Mouse (Mus musculus) c-Kit-positive CD71-positive TER-119-negative erythroid progenitor cells, embryonic 14.5 days (primary cell): Measurements from ENCODE around the gene Mrpl53.
A peak's percentile ranks its signal among the peaks of the same experiment; 100 is the strongest.

Experiments used
- DNase-seq: peaks from one replicate; pipeline ENCODE4 v3.0.0-alpha.2; 2013; ENCODE audit warnings: low read depth

Gene Mrpl53

DNA sequence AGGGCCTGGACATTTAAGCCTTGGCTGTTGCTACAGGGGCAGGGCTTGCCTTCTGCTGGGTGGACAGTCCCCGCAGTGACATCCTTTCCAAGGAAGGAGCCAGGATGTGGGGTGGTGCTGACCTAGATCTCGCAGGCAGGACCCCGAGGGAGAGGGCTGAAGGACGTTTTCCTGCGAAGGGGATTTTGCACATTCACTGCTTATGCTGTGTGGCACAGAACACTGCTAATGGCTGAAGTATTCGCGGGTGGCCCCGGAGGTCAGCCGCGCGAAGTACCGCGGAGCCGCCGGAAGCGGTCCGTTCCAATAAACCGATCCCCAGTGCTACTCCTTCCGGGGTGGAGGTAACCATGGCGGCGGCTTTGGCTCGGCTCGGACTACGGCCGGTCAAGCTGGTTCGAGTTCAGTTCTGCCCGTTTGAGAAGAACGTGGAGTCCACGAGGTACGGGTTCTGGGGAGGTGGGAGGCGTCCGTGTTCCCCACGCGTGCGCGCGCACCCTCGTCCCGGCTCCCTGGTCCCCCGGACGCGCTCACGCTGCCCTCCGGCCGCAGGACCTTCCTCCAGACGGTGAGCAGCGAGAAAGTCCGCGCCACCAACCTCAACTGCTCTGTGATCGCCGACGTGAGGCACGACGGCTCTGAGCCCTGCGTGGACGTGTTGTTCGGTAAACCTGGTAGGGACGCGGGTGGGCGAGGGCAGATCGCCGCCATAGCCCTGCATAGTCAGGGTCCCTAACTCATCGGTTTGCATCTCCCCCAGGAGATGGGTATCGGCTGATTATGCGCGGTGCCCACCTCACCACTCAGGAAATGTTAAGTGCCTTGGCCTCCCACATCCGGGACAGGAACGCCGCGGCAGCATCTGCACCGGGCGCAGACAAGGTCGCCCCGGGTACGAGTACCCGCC lies at the start of gene Mrpl53:
Gene Mrpl53, plus strand, starts transcription at position 279 of the 907 bp plus-strand sequence.
- no peak for DNase-seq

DNA sequence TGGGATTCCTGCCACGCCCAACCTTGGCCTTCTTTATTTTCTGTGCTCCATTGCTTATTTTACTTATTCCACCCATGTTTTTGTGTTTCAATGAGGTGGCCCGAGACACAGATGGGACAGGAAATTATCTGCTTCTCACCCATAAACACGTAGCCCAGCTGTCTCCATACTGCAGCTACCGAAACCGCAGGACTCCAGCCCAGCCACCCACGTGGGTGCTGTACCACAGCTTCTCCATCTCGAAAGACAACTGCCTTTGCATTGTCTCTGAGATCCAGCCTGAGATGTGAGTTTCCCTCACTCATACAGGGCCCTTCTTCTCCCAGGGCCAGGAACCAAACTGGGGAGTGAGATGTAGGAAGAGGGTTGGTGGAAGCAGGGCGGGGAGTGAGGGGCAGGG lies 42.8 kb upstream of the Mrpl53 start:
- DNase-seq: no peak

DNA sequence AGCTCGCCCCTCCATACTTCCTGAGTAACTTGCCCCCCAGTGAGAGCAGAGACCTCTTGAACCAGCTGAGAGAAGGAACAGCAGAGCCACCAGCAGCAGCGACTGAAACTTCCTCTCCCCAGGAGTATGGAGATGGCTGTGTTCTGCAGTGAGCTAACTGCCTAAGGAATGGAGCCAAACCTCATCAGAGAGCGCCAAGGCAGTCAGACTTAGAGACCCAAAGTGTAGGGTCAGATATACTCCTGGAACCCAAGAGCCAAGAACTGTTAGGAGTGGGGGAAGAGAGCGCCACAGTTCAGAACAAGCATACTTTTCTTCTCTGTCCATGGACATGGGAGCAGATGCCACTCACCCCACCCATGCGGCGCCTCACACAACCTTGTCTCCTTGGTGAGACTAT lies 42.4 kb upstream of the Mrpl53 start:
- no peak for DNase-seq

DNA sequence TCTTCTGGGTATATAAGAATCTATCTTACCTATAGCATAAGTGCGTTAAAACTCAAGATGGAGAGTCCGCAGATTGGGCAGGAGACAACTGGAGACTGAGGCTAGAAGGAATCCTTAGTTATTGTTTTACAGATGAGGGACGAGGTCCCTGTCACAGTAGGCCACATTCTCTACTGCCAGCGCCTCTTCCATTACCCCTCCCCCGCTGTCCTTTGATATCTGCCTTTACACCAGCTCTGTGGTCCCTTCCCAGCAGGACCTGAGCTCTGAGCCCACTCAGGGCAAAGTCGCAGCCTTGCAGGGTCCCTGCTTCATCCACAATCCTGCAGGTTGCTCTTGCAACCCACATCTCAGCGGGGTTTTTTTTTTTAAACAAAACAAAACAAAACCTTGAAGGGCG lies 40.6 kb upstream of the Mrpl53 start:
- no peak for DNase-seq

DNA sequence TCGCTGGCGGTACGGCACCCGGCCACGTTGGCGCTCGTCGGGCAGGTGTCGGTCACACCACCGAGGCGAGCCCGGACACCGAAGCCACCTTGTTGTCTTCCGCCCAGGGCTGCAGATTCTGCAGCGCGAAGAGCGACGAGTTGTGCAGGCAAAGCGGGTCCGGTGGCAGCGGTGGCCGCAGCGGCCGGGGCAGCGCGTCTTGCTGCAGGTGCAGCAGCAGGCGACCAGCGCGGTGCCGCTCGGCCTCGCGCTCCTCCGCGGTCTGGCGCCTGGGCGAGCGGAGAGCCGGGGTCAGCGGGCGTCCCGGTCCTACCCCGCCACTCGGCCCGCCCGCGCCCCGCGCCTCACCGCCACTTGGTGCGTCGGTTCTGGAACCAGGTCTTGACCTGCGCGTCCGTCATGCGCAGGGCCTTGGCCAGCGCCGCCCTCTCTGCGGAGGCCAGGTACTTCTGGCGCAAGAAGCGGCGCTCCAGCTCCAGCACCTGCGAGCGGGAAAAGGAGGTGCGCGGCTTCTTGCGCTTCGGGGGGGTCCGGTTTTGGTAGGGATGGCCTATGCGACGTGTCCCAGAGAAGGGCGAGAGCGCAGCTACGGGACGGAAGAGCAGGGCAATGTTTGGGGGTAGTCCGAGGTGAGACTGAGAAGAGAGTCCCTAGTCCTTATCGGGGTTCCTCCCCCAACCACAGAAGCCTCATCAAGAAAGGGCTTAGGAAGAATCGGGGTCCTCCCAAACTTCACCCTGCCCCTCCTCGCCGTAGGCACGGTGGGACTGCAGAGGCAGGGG lies 39.9 kb upstream of the Mrpl53 start:
- DNase-seq: no peak

DNA sequence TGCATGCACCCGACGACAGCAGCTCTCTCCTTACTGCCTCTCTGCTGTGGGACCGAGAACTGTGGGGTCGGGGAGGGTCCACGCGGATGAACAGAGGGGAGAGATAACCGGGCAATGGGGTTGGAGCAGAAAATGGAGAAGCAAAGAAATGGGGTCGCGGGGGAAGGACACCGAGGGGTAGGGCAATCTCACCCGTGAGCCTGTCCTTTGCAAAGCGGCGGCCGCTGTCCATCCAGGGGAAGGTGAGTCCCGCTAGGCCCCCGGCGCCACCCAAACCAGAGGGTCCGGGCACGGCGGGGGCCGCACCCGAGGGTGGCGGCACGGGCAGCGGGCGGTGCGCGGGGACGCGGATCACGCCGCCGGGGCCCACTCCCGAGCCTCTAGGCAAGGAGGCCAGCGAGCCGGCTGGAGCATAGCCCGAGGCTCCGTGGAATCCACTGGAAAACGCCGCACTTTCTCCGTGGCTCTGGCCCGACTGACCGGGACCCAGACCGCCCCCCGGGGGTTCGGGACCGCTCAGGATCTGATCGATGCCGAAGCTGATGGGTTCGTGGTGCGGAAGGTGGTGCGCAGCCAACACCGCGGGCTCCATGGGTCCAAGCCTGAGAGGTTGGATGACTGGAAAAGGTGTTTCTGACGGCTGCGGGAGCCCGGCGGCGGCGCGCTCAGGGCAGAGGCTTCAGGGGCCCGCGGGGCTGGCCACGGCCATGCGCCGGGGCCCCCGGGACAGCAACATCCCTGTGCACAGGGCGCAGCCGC lies 39.2 kb upstream of the Mrpl53 start:
- DNase-seq: no peak

DNA sequence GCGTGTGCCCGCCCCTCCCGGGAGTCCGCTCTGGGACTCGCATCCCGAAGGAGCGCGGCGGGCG lies 38.8 kb upstream of the Mrpl53 start, which contains the start of gene Tlx2:
Gene Tlx2, minus strand, starts transcription at position 47 of the 64 bp plus-strand sequence.
- DNase-seq: no peak

DNA sequence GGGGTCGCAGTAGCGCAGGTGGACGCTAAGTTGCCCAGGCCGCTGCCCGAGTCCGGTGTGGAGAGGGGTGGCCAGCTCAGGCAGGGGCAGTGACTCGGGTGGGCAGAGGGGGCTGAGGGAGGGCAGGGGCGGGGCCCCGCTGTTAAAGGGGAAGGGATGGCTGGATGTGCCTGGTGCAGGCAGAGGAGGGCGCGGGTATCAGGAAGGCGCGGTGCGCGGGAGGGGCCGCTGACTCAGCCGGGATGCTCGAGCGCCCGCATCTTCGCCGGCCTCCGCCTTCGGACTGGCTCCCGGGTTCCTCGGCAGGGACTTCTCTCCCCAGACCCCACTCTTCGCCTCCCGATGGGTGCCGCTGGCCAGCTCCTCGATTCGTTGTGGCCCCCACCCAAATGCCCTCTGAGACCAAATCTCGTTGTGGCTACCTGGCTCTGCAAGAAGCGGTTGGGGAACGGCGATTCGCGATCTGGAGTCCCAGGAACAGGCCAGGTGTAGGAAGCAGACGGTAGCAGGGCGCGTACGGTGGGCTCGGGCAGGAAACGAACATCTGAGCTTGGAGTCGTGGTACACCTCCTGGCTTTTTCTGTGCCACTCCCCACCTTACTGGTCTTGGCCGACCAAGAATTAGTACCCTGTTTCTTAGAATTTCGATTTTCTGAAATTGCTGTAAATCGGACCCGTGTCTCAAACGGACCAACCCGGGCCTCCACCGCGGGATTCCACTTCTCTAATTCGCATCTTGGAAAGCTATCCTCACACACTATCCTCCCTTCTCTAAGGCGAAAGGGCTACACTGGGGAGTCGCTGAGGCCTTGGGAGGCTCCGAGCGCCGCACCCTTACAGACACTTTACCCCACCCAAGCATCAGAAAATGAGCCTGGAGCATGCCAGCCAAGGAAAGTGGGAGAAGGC lies 38.3 kb upstream of the Mrpl53 start:
- no peak for DNase-seq

DNA sequence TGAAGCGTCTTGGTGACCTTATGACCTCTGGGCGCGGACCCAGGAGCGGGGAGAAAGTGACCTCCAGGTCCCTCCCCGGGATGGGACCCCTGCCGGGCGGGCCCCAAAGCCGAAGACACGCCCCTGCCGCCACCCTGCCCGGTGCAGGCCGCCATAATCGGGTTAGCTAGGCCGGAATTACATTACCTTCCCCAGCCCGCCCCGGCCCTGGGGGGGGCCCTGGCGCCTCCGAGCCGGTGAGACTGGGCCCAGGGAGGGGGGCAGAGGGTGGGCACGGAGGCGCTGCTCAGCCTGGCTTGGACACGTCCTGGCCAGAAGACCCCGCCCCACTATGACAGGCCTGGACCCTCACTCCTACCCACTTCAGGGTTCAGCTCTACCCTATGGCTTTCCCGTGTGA lies 37.6 kb upstream of the Mrpl53 start:
- no peak for DNase-seq

DNA sequence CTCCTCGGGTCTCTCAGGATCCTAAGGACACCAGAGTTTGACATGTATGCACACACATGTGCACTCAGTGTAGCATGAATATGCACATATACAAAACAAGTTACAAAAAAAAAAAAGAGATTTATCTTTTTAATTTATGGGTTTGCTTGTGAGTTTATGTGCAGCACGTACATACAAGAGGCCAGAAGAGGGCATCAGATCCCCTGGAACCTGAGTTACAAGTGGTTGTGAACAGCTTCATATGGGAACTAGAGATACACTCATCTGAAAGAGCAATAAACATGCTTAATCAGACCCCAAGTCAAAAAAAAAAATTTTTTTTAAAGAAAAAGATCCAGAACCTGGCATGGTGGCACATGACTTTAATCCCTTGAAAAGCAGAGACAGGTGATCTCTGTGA lies 33.9 kb upstream of the Mrpl53 start:
- no peak for DNase-seq

DNA sequence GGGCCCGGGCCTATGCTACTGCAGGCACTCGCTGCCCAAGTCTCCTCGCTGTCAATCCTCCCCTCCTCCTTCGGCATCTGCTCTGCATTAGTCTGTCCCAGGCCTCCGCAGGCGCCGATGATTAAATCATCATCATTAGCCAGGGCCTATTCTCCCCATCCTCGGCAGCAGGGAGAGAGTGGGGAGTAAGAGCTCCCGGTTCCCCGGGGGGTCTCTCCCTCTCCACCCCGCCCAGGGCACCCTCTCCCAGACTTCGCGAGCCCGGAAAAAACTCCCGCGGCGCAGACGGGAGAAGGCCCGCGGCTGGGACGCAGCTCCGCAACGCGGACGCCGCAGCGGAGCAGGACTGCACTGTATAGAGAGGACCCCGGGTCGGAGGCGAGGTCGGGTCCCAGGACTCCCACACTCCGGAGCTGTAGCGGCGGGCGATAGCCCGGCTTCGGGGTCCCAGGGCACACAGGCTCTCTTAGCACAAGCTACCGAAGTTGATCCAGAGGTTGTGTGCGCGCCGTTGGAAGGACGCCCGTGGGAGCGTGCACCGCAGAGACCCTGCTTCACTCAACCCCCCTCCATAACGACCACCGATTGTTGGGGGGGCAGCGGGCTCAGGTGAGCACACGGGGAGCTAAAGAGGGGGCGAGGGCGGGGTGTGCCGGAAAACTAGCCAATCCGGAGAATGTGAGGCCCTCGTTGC lies 31.1 kb upstream of the Mrpl53 start, which contains the start of gene Pcgf1:
Gene Pcgf1, plus strand, starts transcription at position 240 of the 694 bp plus-strand sequence.
- no peak for DNase-seq

DNA sequence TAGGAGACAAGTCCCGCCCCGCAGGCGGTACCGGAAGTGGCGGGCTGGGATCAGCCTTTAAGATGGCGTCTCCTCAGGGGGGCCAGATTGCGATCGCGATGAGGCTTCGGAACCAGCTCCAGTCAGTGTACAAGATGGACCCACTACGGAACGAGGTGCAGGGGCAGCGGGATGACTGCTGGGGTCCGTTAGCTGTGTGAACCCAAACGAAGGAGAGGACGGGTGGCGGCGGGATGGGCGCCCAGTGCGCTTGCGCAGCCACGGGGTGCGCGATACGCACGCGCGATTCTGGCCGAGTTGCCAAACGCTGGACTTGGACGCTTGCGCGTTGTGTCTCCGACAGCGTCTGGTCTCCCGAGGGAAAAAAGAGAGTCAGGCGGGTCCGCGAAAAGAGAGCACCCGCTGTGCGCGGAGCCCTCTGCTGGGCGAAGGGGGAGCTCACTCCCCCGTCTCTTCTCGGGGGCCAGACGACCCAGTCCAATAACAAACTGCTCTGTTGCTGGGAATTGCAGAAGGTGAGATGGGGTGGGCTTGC lies 30.4 kb upstream of the Mrpl53 start:
- DNase-seq: peak; percentile 98

DNA sequence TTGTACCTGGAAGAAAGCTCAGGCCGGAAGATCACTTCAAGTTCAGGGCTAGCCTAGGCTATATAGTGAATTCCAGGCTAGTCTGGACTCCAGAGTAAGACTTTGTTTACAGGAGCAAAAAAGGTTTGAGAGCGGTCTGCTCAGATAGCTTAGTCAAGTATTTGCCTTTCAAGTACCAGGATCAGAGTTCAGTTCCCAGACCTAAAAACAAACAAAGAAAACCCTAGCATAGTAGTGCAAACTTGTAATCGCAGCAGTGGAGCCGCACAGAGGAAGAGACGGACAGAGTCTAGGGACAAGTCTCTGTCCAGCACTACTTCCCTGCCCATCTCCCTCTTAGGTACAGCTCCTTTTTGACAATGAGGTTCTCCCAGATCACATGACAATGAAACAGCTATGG lies 28.6 kb upstream of the Mrpl53 start:
- no peak for DNase-seq

DNA sequence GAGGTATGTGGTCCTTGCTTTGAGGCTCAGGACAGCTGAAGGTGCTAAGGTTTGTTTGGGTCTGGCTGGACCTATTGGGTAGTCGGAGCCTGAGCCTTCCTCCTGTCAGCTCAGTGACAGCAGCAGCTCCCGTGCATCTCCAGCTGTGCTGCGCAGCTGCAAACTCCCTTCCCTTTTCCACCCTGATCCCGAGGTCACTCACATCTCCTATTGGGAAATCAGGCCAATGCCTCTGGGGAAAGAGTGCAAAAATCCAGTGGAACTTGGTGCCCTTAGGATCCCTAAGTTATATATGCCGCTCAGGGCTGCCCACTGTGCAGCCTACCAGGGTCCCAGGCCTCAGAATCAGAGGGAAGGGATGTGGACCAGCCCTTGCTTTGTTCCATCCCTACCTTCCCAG lies 25.3 kb upstream of the Mrpl53 start:
- DNase-seq: no peak

DNA sequence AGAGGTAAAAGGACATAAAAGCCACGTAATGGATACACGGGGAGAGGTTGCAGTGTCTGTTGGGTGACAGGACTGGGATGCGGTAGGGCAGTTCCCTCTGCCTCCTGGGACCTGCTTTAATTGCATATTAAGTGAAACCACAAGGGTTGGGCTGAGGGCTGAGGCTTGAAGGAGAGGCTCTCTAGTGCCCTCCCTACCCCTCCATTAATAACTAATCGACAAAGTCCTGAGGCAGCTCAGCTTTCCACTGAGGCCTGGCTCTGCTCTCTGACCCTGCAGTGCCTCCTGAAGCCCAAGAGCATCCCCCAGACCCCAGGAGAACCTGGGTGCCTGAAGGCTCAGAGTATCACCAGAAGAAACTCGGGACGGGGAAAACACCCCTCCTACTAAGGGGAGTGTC lies 24.4 kb upstream of the Mrpl53 start:
- no peak for DNase-seq

DNA sequence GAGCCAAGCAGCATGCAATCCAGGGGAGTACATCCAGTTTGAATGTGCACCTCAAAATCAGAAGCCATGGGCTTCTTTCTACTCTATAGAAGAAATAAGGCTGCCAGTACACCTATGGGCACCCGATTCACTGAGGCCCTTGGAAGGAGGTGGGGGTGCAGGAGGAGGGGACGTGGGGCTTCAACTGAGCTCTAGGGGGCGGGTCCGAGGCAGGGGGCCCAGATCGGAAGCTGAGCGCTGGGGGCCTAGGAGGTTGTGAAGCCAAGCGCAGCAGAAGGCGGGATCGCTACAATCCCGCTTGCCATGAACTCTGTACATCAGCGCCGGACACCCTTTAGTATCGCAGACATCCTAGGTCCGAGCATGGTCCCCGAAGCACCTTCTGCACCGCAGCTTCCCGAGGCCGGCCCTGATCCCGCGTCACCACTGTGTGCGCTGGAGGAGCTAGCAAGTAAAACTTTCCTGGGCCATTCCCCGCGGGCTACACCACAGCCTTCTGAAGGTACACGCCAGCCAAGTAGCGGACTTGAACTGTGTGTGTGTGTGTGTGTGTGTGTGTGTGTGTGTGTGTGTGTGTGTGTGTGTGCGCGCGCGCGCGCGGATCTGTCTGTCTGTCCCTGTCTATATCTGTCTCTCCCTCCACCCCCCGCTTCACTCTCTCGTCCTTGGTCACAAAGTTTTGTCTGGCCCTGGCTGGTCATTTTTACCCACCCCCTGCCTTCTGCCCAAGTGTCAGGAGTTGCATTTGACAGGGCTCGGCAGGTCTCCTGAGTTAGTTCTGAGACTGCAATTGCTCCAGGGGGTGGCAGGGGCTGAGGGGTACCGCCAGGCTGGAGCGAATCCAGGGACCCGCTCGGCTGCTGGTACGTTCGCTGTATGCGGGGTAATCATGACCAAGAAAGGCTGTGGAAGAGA lies 22.5 kb upstream of the Mrpl53 start, which contains the start of gene Lbx2:
Gene Lbx2, plus strand, starts transcription at position 247 of the 915 bp plus-strand sequence.
- no peak for DNase-seq

DNA sequence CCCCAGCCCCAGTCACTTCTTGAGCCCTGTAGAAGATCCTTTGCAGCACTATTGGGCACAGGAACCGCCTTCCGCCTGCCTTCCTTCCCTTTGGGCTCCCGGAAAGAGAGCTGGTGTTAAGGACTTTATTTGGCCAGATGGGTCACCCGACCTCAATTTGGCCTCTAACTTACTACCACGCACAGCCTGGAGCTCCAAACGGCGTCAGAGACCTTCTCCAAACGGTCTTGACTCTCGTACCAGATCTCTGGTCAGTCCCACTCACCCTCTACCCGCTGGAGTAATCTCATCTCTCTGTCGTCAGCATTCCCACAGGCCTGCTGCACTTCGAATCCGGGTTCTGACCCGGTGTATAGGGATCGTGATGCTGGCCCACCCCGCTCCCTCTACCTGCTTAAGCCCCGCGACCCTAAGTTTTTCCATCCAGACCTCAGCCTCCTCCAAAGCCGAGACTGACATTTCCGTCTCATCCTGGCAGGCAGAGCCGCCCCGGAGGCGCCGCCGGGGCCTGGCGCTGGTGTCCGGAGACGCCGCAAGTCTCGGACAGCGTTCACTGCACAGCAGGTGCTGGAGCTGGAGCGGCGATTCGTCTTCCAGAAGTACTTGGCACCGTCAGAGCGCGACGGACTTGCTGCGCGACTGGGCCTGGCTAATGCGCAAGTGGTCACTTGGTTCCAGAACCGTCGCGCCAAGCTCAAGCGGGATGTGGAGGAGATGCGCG lies 21.5 kb upstream of the Mrpl53 start:
- DNase-seq: no peak

DNA sequence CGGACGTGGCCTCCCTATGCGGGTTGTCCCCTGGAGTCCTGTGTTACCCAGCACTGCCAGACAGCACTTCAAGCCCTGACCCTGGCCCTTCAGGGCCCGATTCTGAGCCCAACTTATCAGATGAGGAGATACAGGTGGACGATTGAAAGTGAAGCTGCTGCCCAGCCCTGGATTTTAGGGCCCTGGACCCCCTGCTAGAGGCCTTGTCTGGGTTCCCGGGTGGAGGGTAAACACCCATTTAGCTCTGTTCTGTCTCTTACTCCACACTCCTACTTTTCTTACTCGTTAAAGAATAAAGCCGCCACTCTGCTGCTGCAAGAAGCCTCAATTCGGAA lies 20.9 kb upstream of the Mrpl53 start:
- no peak for DNase-seq

DNA sequence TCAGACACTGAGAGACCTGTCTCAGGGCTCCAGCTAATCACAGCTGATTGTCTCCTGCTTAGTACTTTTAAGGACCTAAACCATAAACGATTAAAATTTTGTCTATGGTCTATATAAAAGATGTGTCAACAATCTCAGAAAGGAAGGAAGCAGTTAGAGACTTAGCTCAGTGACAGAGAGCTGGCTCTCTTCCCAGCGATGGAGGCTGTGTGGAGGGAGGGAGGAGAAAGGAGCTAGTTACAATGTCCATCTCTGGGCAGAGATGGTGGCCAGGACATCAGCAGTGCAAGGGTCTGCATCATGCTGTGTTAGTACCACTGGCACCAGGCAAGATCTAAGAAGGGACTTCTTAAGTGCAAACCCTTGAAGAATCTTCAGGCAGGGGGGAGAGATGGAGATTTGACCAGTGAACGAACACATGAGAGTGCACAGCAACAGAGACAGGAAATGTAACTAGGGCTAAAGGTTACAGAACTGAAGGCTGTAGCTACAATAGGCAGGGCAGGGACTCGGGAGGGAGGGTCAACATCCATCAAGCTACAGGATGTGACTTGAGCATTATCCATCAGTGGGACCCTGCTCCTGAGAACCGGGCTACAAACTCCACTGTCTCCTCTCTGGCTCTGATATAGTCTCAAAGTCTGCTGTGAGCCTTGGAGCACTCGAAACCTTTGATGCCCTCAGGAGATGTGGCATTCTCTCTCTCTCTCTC lies 16.3 kb upstream of the Mrpl53 start:
- DNase-seq: no peak
